Mouse (Mus musculus) ES-E14 (cell line): Measurements from ENCODE around the gene Xrcc3.

Source experiments
- CHD2 ChIP-seq: IDR thresholded peaks from 2 replicates; pipeline ENCODE4 v1.6.1; 2014; ENCODE audit warnings: mild to moderate bottlenecking, low read depth, low read length, inconsistent platforms
- HCFC1 ChIP-seq: IDR thresholded peaks from 2 replicates; pipeline ENCODE4 v1.6.1; 2012; ENCODE audit warnings: low read length, inconsistent platforms, borderline replicate concordance; ENCODE audit not compliant: insufficient read depth
- MAFK ChIP-seq: IDR thresholded peaks from 2 replicates; pipeline ENCODE4 v1.6.1; 2014; ENCODE audit warnings: mild to moderate bottlenecking, low read depth, low read length, inconsistent platforms; ENCODE audit not compliant: insufficient read depth
- ZC3H11A ChIP-seq: IDR thresholded peaks from 2 replicates; pipeline ENCODE4 v1.6.1; 2012; ENCODE audit warnings: low read depth, mild to moderate bottlenecking, inconsistent platforms, low read length, borderline replicate concordance
- ZNF384 ChIP-seq: IDR thresholded peaks from 2 replicates; pipeline ENCODE4 v1.6.1; 2012; ENCODE audit warnings: low read depth, low read length, inconsistent platforms

- TF ChIP-seq ZC3H11A (no peak), MAFK (no peak), HCFC1 (no peak), CHD2 (no peak), ZNF384 (no peak)
Measured at GRCm38 (mm10) chr12:111853011-111853436, 39.4 kb upstream of the Xrcc3 start.
